Mouse (Mus musculus) Muller cell, postnatal 12 days (primary cell): ENCODE results near the gene Tmem56.

Experiments used
- DNase-seq: peaks from one replicate; pipeline ENCODE4 v3.0.0-alpha.2; 2015; ENCODE audit errors: inconsistent ontology term

Tmem56 gene

DNA sequence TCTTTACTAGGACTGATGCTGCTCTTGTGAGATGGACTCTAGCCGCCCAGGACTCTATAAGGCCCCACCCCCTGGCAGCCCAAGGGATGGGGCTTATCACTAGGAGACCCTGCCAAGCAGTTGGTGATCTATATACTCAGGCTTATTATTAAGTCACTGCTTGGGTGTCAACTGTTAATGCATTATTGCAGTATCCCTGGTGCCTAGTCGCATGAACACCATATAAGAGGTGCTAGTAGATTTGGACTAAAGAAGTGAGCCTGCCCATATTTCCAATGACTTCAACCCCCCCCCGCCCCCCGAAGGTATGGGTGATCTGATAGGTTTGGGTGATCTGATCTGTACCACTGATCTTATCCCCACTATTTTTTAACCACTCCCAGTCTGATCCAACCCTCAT is at the start of gene Tmem56:
Gene Tmem56, minus strand, starts transcription at position 101 of the 400 bp plus-strand sequence.
- DNase-seq: no peak

DNA sequence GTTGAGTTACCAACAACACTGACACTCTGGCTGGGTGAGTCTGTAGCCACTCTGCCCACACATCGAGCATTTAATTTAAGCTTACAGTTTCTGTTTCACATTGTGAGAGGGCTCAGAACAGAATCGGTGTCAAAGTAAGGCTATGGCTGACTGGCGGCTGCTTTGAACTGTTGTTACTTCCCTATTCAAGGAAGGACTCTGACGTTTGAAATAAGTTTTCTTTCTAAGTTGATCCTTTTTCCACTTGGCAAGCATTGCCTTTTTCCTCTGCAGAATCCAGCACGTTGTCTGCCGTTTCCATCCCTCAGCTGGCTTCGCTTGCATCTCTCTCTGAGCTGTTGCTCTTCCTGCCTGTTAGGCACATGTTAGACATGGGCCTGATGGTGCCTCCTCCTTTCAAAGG is 47.3 kb upstream of the Tmem56 start:
- no peak for DNase-seq

DNA sequence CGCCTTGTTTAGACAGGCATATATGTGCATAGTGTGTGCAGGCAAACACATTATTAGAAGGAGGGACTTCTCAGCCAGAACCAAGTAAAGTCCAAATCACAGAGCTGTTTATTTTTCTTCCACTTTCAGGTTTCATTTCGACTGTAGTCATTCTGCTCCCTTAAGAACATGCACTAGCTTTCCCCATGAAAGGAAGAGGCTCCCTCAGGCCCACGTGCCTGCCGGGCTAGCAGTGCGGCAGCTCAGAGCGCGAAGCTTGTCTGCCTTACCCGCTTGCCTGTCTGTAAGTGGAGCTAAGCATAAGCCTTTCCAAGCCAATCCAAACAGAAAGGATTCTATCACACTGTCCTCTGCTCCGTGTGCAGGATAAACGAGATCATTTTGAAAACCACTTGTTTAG is 46.7 kb upstream of the Tmem56 start:
- no peak for DNase-seq

DNA sequence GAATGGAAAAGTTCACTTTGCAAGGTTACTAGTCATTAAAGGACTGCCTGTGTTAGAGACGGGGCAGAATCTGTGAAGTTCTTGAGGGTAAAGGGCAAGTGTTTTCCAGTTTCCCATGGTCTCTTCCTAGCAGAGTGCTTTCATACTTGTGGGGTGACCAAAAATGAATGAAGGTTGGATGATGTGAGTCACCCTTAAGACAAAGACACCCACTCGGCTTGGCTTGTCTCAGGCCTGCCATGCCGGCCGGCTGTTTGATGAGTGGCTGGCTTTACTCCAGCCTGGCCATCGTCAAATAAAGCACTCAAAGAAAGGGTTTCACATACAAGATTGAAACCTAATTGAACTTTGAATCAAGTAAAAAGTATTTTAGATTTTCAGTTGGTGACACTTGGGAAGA is 44.5 kb upstream of the Tmem56 start:
- DNase-seq: peak; percentile 95

DNA sequence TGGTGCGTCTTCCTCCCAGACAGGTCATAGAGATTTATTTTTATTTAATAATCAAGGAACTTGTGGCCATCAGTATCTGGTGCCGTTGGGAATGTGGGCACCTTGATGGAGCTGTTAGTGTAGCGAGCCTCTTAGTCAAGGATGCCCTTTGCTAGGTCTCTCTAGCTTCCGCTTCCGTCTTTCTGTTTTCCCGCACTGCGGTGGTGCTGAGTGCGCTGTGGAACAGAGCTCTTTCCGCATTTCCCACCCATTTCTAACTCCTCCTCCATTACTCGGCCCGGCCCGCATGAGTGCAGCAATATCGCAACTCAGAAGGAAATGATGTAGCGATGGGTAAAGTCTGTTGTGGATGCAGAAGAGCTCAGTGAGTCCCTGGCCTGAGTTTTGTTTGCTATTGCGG is 40.5 kb upstream of the Tmem56 start:
- no peak for DNase-seq

DNA sequence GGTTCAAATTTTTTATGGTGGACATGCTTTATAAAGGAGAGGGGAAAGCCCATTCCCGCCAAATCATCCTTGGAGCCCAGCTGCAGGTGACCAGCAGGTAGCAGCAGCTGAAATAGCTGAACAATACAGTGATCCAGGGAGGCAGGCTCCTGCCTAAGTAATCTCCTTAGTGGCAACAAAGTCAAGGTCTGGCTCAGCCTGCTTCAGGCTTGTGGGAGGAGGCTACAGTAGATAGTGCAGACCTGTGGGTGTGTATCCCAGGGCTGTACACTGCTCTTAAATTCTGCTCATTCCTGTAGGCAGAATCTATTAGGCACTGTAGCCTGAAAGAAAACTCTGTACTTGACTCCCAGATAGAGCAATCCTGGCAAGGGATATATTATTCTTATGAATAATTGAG is 38.0 kb upstream of the Tmem56 start:
- DNase-seq: no peak

DNA sequence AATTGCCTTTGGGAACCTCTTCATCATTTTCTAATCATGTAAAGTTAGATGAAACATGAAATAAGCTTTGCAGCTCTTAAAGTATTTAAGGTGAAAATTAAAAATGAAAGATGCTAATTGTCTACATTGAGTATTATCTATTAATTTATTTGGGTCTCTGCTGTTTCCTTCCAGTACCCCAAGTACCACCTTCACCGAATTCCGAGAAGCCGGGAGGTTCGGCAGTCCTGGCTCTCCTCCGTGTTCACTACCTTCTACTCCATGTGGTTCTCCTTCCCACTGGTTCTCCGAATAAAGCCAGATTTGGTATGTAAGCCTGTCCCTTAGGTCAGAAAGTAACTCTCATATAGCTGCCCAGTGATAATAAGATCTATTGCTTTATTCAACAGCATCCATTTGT is 37.0 kb upstream of the Tmem56 start:
- DNase-seq: no peak

DNA sequence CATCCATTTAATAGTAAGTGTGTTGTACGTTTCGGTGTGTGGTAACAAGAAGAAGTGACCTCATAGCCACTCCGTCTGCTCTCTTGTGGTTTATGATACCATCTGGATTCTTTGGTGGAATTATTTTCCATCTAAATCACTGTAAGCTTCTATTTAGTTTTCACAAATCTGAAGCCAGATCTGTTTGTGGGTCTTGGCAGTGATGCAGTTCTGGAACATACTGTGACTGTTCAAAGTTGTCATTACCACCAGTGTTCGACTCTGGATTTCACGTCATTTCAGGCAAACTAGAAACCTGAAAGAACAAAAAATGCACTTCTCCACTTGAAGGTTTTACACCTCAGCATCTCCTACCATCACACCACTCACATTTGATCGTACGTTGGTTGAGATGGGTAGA is 32.6 kb upstream of the Tmem56 start:
- no peak for DNase-seq

DNA sequence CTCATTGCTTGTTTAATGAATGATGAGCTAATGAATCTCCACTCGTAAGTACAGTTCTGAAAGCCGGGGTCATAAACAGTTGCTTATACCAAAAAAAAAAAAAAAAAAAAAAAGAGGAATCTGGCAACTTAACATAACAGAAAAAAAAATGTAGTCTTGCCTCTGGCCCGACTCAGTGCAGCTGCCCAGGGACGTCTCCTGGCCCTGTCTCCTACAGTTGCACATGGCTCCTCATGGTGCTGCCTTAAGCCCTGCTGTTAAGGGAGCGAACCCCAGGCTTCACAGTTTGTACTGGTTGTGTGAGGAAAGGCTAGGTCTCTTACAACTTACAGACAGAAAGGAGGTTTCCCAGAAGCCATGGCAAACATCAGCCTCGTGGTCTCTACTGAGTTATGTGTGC is 31.3 kb upstream of the Tmem56 start:
- DNase-seq: no peak

DNA sequence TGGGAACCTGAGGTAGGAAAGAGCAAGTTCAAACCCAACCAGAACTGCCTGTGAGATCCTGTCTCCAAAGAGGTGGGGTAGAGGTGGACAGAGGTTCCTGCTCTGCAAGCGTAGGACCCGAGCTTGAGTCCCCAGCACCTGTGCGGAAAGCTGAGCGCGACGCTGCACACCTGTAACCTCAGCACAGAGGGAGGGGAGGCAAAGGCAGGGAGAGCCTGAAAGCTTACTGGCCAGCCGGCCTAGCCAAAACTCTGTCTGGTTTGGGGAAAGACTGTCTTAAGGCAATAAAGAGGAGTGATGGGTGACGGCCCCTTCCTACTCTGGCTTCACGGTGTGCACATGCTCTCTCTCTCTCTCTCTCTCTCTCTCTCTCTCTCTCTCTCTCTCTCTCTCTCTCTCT is 30.1 kb upstream of the Tmem56 start:
- DNase-seq: no peak

DNA sequence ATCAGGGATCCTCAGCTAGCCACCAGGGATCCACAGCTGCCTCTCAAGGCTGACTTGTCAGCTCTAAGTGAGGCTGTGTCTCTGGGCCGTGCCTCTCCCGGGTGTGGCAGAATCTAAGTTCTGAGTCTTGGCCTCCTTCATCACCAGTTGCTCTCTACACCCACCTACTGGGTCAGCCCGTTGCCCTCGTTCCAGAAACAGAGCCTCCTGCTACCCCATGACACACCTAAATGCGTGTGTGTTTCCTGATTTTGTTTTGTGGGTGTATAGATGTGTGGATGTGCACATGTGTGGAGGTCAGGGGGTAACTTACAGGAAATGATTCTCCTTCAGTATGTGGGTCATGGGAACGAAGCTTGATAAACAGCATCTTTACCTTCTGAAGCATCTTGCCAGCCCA is 29.5 kb upstream of the Tmem56 start:
- no peak for DNase-seq

DNA sequence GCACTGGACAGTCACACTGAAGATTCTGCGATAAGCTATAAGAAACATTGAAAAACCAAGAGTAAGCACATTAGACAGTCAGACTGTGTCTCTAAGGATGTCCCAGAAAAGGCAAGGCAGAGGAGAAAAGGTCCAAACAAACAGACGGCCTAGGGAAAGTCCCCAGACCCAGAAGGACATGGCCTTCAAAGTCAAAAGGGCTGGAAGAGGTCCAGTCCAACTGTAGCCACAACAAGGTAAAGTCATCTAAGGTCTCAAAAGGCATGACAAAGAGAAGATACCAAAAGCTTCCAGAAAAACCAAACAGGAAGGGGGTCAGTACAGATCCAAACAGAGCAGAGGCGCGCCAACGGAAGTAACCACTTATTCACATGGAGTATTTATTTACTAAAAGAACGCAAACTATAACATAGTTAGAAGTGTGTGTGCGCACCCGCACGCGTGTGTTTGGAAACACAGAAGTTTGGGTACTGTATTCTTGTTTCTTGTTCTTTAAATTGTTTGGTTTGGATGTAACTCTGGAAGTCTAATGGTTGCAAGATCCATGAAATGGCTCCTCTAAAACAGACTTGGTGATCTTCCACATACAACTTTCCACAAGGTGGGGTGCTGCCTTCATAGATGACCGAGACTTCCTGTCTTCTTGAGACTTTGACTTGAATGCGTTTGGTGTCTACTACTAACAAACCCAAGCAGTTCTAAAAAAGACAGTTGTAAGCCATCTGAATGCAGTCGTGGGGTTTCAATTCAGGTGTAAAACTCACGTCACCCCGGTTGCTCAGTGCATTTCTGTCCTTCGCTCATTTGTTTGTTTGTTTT is 27.2 kb upstream of the Tmem56 start:
- peak; percentile 60 for DNase-seq

DNA sequence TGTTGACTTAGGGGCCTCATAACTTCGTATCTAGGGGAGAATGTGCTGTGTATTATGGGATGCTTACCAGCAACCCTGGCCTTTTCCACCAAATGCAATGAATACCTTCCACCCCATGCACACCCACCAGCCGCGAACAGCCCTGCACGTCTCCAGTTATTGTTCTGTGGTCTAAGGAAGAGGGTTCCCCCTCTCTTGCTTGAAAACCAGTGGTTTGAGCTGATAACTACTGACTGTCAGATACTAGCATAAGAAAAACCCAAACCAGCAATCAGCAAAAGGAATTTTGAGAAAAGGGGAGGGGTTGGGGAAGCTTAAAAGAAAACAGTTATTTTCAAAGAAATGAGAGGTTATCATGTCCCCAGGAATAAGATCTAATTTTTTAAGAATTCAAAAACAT is 26.5 kb upstream of the Tmem56 start:
- DNase-seq: no peak

DNA sequence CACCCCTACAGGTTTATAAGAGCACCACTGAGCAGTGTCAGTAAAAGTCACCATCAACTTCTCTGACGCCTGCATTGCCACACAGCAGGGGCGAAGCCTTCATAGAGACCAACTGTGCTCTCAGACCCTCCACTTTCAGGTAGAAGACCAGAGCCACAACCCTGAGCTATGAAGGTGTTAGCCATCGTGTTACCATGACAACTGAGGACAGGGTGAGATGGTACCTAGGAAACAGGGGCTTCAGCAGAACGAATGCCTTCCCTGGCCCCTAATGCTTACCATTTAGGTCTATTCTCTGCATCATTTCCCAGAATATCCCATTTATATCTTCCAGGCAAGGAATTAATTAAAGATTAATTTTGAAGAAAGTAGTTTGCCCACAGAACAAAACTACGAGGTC is 26.0 kb upstream of the Tmem56 start:
- no peak for DNase-seq

DNA sequence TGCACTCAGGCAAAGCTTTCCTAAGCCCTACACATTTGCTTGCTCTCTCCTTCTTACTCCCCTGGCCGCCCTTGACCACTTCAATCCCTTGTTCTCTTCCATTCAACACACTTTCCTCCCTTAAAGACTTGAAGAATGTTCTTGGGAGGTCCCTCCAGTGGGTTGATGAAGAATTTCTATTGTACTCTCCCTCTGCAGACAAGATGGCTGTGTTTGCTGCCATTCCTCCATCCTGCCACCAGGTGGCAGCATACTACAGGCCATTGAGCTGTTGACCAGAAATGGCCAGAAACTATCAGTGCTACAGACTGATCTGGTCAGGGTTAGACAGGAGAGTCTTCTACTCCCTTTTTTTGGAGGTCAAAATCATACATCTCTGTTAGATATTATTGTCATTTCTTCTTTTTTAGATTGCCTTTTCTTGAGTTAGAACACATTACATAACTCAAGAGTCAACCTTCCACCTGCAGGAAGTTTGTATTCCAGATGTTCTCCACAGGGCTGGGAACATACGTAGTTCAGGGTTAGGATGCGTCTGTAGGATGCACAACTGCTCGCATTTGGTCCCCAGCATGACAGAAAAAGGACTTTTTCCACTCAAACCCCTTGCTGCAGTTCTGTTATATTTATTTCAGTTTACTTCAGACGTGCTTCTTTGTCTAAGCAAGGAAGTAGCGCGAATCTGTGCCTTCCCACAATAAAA is 24.8 kb upstream of the Tmem56 start:
- DNase-seq: peak; percentile 64

DNA sequence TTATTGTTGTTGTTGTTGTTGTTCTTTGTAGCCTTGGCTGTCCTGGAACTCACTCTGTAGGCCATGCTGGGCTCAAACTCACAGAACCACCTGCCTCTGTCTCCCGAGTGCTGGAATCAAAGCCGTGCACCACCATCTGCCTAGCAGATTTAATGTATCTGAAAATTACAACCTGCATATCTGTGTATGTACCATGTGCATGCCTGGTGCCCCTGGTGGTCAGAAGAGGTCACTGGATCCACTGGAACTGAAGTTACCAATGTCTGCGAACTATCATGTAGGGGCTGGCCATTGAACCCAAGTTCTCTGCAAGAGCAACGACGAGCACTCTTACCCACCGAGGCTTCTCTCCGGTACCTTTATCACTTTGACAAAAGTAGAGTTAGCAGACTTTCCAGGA is 23.7 kb upstream of the Tmem56 start:
- no peak for DNase-seq

DNA sequence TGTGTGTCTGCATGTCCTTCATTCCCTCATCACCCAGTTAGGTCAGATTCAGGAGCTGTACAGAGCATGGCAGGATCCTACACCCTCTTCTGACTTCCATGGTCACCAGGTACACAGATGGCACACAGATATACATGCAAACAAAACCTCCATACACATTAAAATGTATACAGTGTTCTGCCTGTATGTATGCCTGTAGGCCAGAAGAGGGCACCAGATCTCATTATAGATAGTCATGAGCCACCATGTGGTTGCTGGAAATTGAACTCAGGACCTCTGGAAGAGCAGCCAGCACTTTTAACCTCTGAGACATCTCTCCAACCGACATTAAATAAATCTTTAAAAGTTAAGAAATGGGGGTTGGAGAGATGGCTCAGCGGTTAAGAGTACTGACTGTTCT is 11.3 kb upstream of the Tmem56 start:
- no peak for DNase-seq

DNA sequence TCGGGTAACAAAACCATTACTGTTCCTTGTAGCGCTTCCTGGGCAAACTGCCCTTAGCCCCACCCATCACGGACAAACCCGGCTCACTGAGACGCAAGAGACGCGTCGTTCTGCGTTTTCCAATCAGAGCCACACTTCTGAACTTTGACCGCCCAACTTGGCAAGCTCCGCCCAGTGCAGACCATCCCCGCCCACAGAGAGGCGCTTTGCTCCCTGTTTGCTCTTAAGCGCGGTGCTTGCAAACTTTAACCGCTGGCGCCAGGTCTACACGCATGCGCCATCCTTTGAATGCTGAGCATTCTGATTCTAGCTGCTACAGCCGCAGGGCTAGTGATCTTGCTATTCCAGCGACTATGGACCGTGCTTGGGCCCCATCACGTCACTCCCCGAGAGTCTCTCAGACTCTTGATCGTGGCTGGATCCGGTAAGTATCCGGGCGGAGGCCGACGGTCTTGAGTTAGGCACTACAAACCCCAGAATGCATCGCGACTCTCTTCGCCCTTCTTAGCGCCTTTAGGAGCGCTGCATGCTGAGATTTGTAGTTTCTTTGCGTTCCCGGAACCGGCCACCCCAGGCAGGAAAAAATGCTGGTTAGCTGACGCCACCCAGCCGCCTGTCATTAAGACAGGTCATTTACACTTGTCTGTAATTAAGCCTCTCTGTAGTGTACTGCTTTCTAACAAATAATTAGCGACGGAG is 8.8 kb upstream of the Tmem56 start, which contains the start of gene Alg14:
Gene Alg14, plus strand, starts transcription at position 214 of the 699 bp plus-strand sequence.
- DNase-seq: peak; percentile 98

DNA sequence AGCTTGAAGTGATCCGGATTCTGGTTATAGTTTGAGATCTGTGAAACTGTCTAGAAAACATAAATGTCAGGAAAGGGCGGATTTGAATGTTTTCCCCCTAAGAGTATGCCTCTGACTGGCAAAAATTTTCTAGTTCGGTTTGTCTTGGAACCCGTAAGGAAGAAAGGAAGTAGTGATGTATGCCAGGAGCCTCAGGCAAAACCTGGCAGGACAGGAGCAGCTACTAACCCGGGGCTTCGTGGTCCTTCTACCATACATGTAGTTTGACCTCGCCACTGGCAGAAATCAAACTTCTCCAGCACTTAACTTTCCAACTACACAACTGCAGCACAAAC is 8.3 kb upstream of the Tmem56 start:
- DNase-seq: no peak

DNA sequence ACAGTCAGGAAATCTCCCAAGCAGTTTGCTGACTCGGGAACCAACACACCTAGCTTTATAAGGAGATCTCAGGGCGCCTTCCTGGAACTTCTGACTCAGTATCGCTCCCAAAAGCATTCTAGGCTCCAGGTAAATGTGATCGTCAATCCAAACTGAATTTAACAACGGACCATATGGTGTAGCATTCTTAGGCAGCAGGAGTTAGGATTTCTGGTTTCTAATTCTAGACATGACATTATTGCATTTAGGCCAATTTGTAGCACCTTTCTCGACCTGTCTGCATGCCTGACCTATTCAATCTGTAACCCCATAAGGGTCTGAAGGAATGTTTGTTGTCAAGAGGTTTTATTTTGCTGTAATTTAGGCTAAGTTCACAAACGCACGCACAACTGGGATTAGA is 7.8 kb upstream of the Tmem56 start:
- no peak for DNase-seq

DNA sequence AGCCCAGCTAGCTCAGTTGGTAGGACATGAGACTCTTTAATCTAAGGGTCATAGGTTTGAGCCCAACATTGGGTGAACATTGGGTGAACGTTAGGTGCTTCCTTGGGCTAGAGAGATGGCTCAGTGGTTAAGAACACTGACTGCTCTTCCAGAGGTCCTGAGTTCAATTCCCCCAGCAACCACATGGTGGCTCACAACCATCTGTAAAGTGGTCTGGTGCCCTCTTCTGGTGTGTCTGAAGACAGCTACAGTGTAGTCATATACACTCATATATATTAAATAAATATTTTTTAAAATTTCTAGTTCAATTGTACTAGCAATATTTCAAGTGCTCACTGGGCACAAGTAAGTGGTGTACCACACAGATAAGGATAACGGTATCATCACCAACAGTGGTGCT is 4.3 kb upstream of the Tmem56 start:
- DNase-seq: no peak

DNA sequence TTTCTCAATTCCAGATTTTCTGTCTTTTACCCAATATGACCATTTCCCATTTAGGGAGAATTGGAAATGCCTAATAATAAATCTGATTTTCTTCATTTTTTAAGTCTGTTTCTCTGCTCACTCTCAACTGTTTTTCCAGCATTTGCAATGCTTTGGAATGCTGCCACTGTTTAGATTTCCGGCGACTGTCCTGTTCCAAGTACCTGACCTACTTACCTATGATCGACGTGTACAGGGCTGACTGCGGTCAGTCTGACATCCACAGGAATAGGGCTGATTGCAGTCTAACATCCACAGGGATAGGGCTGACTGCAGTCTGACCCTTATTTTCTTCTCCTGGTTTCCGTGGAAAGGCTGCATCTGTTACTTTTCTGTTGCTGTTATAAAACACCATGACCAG is 2.3 kb upstream of the Tmem56 start:
- no peak for DNase-seq

DNA sequence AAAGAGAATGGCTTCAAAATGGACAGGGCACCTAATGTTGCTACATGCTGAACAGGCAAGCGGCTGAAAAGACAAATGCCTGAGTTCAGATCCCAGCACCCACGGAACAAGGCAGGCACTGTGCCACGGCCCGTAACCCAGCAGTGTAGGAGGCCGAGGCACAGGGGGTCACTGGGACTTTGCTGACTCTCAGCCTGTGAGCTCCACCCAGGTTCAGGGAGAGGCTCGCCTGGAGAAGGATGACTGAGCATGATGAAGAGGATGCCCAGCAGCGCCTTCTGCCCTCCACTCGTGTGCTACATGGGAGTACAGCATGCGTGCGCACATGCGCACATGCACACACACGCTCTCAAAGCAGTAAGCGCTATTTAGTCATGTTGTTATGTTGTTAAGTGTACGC is 3.2 kb downstream of the Tmem56 start:
- DNase-seq: no peak
